Mouse (Mus musculus): ENCODE results near the gene Lcn4.
A peak's percentile ranks its signal among the peaks of the same experiment; 100 is the strongest.

Lcn4 gene

DNA sequence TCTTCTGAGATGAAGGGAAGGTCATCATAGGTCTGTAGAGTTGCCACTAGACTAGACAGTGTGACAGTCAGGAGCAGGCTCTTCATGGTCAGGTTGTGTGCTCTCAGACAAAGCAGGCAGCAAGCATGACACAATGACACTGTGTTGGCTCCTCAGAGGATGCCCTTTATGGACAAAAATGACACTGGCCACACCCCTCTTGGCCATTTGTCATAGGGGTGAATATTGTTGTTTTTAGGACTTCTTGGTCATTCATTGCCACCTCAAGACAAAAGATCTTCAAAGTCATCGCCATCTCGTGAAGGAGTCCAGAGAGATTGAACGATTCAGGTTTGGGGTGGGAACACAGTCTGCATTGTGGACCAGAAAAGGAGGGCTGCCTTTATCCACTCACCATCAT, at the start of gene Lcn4:
Lcn4 (minus strand) TSS at position 101 of the 400 bp plus-strand sequence.
- DNase-seq = no peak

DNA sequence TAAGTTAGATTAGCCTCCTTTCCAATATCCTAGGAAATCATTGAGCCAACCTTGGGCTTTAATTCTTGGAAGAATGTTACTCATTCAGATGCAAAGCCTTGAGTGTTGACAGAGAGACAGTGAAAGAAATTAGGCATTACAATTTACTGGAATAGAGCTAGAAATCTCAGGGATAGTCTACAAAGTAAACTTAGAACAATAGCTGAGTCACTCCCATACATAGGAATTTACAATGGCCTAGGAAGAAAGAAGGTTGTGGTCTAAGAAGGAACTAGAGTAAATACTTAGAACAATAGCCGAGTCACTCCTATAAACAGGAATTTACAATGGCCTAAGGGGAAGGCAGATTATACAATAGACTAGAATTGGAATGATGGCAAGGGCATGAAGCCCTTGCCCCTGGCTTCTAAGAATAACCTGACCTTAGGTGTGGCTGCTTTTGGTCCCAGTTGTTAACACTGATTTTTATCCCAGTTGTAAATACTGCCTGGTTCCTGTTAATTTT, 15.1 kb upstream of the Lcn4 start:
- no peak for DNase-seq

DNA sequence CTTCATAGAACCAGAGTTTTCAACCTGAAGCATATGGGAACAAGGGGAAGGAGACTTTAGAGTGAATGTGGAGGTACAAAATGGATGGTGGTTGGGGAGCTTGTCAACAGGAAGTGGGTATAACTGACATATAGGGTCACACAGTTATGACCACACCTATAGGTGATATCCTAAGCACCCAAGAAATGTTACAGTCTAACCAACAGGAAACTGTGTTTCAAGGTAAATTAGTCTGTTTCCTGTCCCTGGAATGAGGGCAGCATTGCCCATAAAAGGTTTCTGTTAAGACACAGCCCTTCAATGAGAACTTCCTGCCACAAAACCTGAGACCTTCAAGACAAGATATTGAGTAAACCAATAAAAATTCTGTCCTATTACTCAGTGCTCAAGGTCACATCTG, 2.3 kb downstream of the Lcn4 start:
- DNase-seq = no peak

DNA sequence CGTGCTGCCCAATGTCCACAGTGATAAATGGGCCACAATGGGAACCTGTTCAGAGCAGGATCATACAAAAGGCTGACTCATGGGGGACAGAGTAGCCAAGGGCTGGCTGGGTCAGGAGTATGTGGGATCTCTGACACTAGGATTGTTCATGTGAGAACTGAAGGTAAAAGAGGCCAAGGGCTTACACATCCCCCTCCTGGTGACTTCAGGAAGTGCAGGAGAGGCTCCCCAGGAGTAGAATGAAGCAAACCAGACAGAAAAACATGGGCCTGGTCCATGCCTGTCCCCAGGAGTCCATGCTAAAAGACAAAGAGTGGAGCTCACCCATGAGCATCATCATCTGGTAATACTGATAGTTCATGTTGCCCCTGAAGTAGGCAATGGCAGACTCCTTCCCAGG, 7.5 kb downstream of the Lcn4 start:
- peak; percentile 20 for DNase-seq

DNA sequence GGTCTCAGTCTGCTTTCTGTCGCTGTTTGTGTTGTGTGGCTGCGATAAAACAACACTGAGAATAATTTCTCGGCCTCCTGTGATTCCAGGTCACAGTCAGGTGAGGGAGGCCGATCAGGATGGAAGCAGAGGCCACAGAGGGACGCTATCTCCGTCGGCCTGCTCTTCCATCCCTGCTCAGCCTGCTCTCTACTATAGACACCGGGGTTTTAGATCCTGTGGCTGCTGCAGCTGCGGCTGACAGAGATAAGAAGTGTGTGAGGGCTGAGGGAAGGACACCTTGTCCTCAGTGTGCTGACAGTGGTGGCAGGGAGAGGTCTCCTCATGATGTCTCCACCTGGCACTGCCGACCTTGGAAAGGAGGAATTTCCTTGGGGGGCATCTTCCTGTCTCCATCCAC, 8.0 kb downstream of the Lcn4 start:
- DNase-seq = no peak

- no peak for DNase-seq
These were observed 8.6 kb downstream of the Lcn4 start for GRCm38 (mm10) chr2:26662509-26662882.

DNA sequence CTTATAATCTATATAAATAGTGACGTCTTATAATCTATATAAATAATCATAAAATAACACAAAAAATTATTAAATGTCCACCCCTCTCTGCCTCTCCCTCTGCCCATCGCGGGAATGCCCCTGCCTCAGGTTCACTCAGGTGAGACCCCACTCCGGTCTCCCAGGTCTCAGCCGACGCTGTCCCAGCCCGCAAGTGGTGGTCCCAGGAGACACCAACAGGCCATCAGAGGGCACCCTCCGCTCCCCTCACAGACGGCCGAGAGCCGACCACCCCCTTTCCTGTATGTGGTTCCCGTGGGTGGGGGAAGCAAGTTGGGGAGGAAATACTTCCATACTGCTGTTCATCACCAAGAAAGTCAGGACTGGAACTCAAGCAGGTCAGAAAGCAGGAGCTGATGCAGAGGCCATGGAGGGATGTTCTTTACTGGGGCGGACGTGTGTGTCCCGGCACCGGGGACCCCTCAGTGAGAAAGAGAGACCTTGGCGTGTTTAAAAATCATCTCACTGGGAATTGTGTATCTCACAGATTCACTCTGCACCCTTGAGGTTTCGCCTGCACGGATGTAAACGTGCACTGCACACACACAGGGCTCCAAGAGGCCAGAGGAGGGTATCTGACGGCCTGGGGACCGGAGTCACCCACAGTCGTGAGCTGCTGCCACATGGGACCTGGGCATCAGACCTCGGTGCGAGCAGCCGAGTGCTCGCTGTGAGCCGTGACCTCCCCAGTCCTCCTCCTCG, 9.1 kb downstream of the Lcn4 start:
- DNase-seq = no peak

DNA sequence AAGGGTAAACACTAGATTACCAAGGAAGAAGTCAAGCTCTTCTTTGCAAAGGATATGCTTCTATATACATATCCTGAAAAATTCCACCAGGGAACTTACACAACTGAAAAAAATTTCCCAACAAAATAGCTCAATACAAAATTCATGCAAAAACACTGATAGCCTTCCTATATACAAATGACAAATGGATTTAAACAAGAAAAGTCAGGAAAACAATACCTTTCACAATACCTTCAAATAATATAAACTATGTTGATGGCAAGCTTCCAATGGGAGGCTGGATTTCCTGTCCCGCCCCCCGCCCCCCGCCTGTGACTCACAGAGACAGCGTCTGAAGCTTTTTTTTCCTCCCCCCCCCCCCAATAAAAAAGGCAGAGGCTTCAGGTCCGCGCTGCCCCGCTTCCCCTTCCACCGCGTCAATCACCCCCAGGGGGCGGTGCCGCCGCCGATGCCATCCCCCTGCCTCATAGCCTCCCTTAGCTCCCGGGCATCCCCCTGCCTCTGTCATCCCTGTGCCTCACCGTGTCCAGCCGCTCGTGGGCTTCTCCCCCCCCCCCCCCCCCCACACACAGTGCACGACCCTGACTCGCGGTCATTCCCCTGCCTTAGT, 9.8 kb downstream of the Lcn4 start:
- no peak for DNase-seq

DNA sequence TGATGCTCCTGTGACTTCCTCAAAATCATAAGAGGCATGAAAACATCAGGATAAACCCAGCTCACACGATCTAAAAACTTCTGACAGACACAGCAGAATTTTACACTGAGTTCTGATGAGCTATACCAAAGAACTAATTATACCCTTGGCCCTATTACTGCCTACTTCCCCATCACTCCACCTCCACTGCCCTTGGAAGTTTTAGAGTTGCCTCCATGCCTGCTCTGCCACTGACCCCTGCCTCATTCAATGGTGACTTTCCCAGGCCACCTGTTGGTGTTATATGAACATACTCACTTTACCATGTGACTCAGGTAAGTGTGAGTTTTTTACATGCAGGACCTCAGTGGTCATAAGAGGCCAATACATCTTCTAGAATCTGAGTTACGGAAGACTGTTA, 13.7 kb downstream of the Lcn4 start:
- no peak for DNase-seq

- no peak for DNase-seq
These were observed 16.4 kb downstream of the Lcn4 start for GRCm38 (mm10) chr2:26654687-26655086.

DNA sequence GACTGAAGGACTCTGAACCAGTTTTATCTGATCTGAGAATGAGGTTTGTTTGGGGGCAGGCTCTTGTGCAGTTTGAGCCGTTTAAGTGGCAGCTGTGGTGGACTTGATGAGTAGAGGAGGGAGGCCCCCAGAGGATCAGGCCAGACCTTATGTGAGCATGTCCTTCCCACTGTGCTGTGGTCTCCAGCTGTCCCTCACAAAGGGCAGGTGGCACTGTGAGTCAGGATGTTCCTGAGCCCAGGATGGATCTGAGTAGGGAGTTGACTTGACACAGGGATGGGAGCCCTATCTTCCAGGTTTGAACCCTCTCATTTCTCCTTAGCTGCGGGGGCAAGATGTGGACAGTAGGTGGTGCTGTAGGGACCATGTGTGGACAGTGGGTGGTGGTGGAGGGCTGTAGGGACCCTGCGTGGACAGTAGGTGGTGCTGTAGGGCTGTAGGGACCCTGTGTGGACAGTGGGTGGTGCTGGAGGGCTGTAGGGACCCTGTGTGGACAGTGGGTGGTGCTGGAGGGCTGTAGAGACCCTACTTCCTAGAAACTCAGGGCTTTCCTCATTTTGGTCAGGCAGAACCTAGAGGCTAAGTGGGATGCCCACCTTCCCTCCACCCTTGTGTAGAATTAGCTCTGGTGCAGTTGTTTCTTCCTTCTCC, 24.3 kb downstream of the Lcn4 start:
- peak; percentile 79 for DNase-seq

- DNase-seq = no peak
These were observed 27.1 kb downstream of the Lcn4 start for GRCm38 (mm10) chr2:26643942-26644341.

DNA sequence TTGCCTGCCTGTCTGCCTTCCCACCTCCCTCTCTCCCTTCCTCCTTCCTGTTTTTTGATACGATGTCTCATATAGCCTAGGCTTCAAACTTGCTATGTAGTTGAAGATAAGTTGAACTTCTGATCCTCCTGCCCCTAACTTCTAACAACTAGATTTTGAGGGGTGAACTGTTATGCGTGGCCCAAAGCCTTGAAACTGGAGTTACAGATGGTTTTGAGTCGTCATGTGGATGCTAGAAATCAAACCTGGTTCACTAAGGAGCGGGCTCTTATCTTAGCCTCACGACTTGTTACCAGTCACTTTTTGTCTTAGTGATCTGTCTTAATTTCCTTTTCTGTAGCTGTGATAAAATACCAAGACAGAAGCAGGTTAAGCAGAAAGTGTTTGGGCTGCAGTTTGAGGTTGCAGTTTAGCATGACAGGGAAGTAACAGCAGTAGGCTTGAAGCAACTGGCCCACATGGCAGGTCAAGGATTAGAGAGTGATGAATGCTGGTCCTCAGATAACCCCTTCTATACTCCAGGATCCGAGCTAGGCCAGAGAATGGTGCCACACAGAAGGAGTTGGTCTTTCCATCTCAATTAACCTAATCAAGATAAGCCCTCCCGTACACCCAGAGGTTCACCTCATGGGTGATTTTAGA, 30.0 kb downstream of the Lcn4 start:
- no peak for DNase-seq

GRCm38 (mm10) chr2:26639838-26640830, 30.9 kb downstream of the Lcn4 start:
- peak; percentile 97 for DNase-seq

DNA sequence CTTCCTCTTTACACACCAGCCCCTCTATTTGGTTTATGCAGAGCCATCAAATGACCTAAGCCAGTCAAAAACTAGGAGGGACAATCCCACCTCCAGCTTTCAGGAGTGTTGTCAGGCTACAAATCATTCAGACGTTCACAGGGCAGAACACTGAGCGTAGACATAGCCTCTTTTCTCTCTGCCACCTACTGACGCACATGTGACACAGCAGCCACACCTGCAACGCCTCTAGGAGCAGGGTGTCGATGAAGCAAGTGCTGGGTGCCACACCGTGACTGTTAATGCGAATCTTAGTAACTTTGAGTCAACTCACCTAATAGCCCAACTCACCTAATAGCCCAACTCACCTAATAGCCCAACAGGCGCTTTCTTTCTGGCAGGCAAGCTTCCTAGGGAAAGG, 32.0 kb downstream of the Lcn4 start:
- peak; percentile 28 for DNase-seq

DNA sequence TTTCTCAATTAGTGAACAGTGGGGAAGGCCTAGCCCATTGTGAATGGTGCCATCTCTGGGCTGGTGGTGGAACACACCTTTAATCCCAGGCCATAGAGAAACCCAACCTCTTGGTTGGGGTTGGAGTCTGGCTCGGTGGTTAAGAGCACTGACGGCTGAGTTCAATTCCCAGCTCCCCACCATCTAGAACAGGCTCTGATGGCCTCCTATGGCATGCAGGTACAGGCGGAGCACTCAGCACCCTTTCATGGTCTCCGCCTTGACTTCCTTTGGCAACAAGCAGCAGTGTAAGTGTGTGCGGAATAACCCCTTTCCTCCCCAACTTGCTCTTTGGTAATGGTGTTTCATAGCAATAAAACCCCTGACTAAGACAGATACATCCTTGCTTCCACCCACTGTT, 32.5 kb downstream of the Lcn4 start:
- peak; percentile 20 for DNase-seq

DNA sequence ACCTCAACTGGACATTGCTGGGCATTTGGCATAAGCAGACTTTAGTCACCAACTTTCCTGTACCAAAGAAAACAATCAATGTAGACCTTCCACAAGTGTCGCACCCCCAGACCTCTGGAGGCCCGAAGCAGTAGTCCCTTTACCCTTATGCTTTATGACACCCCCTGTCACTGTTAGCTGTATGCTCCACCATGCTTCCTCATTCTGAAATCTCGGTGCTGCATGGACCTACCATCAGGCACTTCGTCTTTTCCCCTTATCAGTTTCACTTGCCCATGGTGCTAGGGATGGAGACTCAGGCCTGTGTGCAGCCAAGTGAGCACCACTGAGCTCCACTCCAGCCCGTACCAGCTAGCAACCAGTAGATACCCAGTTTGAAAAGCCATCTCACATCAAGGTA, 33.0 kb downstream of the Lcn4 start:
- no peak for DNase-seq

DNA sequence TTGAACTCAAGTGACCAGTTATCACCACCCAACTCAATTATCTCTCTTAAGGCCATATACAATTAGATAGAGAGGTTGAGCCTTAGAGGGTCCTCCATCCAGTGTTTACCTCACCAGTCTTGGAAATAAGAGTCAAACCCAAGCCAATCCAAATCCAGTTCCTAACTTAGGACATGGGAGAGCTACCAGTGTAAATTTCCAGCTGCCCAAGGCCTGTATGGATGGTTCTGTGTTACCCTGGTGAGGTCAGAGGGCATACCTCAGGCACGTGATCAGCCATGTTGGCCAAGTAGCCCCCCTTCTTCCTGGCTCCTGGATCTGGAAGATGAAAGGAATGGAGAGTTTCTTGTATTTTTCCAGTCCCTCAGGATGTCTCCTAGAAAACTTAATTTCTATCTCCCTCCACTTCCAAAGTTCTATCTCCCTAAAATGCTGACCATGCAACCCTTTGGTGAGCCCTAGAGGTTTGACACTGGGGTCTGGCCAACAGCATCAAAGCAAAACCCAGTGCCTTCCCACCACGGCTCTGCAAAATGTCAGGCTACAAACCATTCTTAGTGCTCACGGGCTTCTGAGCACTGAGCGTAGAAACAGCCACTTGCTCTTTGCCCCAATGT, 33.7 kb downstream of the Lcn4 start:
- no peak for DNase-seq

DNA sequence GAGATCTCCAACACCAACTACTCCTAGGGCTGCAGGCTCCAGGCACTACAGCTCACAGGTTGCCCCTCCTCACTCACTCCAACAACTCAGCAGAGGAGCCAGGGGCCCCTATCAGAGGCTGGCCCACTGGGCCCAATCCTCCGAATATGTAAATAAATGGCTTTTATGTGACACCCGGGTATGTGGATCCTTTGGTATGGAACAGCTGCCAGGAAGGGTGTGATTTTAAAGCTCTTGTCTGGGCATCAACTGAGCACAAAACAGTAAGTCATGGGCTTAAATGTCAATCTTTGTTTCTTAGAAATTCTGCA, 34.8 kb downstream of the Lcn4 start:
- no peak for DNase-seq

DNA sequence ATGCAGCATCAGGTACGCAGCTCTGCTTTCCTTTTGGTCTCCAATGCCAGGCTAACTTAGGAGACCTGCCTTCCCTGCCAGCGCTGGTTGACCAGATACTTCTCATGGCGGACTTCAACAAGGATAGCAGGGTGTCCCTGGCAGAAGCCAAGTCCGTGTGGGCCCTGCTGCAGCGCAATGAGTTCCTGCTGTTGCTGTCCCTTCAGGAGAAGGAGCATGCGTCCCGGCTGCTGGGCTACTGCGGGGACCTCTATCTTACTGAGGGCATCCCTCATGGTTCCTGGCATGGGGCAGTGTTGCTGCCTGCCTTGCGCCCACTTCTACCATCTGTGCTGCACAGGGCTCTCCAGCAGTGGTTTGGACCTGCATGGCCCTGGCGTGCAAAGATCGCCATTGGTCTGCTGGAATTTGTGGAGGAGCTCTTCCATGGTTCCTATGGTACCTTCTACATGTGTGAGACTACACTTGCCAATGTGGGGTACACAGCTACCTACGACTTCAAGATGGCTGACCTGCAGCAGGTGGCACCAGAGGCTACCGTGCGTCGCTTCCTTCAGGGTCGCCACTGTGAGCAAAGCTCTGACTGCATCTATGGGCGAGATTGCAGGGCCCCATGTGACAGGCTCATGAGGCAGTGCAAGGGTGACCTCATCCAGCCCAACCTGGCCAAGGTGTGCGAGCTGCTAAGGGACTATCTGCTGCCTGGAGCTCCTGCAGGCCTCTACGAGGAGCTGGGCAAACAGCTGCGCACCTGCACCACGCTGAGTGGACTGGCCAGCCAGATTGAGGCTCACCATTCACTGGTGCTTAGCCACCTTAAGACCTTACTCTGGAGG, 35.4 kb downstream of the Lcn4 start:
- DNase-seq = peak; percentile 23

All from cerebellum, adult 9-10 months (tissue).